Mouse (Mus musculus): ENCODE data around the gene Pitpnb. TPM values are rescaled to one million over a fixed set of nuclear protein-coding genes. Genes with fewer than 3 reads are reported as not detected.

Pitpnb gene
- total and polyA plus RNA-seq, 3 experiments = 14.9 to 85.7 (median 16.2) TPM

- no peaks in the 10 kb centered on the region for H3K36me3 ChIP-seq (replicated peaks in 1 of 2; ENCODE audit: control insufficient read depth in 1 of 2, insufficient read depth in 1 of 2, low read length in 1 of 2)
- DNase-seq (ENCODE audit: extremely low read depth) = no peak
- H3K9me3 ChIP-seq (replicated peaks; ENCODE audit: low read length) = peaks cover 17% of the 10 kb centered on the region
- H3K27ac ChIP-seq (ENCODE audit: insufficient read depth, low read depth) = no peak overlapping the region
- H3K4me3 ChIP-seq (replicated peaks in 1 of 3; ENCODE audit: low read depth in 2 of 3, low read length in 2 of 3, poor library complexity in 1 of 3) = no peak overlapping the region
- H3K79me2 ChIP-seq (replicated peaks; ENCODE audit: control insufficient read depth, extremely low read depth, insufficient read depth, poor library complexity, severe bottlenecking) = no peaks in the 10 kb centered on the region
- H3K27me3 ChIP-seq (replicated peaks) = no peaks in the 10 kb centered on the region
- no peak overlapping the region for H3K9ac ChIP-seq (ENCODE audit: insufficient read depth, low read depth)
- no peaks in the 10 kb centered on the region for H3K4me1 ChIP-seq (ENCODE audit: control insufficient read depth in 1 of 2, insufficient read depth in 2 of 2)
- in situ Hi-C loops (cut with MboI; ENCODE audit: low pct_ligation_motif_present, low pct_unique_long_range_greater_than_20kb, low sequenced_read_pairs) = no loop called here
- TF ChIP-seq MEF2A (IDR thresholded peaks at IDR 0.05; ENCODE audit: borderline replicate concordance, low read depth, low read length) (no peak), BHLHE40 (IDR thresholded peaks at IDR 0.05; ENCODE audit: low read depth, low read length) (no peak), MAFK (IDR thresholded peaks at IDR 0.05; ENCODE audit: insufficient replicate concordance, low read length) (no peak), ZKSCAN1 (IDR thresholded peaks at IDR 0.05; ENCODE audit: borderline replicate concordance, low read depth, low read length) (no peak), ZC3H11A (IDR thresholded peaks at IDR 0.05; ENCODE audit: low read depth, low read length) (no peak), E2F4 (IDR thresholded peaks at IDR 0.05; ENCODE audit: insufficient replicate concordance, low read depth, low read length) (no peak), POLR2AphosphoS2 (IDR thresholded peaks at IDR 0.05; ENCODE audit: low read depth, low read length) (no peak), GABPA (IDR thresholded peaks at IDR 0.05; ENCODE audit: insufficient replicate concordance, low read depth, low read length) (no peak), CTCF (conservative IDR thresholded peaks at IDR 0.05 in 1 of 2, IDR thresholded peaks at IDR 0.05 in 1 of 2; ENCODE audit: low read depth in 2 of 2, low read length in 2 of 2) (no peak), NRF1 (IDR thresholded peaks at IDR 0.05; ENCODE audit: low read depth, low read length) (no peak), PAX5 (IDR thresholded peaks at IDR 0.05; ENCODE audit: low read length) (no peak), HCFC1 (IDR thresholded peaks at IDR 0.05; ENCODE audit: low read depth, low read length) (no peak), CHD1 (IDR thresholded peaks at IDR 0.05; ENCODE audit: low read depth, low read length) (no peak), MAX (IDR thresholded peaks at IDR 0.05; ENCODE audit: low read length) (no peak), JUND (conservative IDR thresholded peaks at IDR 0.05; ENCODE audit: low read depth, low read length) (no peak)
- no peak overlapping the region for H3K4me2 ChIP-seq (ENCODE audit: insufficient read depth, low read depth, poor library complexity, severe bottlenecking)
- dilution Hi-C loops (cut with MboI; ENCODE audit: extremely low pct_ligation_motif_present, extremely low pct_unique_long_range_greater_than_20kb, low sequenced_read_pairs) = no loop called here
Observed at GRCm38 (mm10) chr5:111310185-111310584, 20.4 kb upstream of the Pitpnb start.

GRCm38 (mm10) chr5:111313833-111314232, 16.7 kb upstream of the Pitpnb start:
- no peak overlapping the region for H3K4me2 ChIP-seq (ENCODE audit: insufficient read depth, low read depth, poor library complexity, severe bottlenecking)
- H3K4me3 ChIP-seq (replicated peaks in 1 of 3; ENCODE audit: low read depth in 2 of 3, low read length in 2 of 3, poor library complexity in 1 of 3) = no peak overlapping the region
- peaks cover 17% of the 10 kb centered on the region for H3K9me3 ChIP-seq (replicated peaks; ENCODE audit: low read length)
- H3K36me3 ChIP-seq (replicated peaks in 1 of 2; ENCODE audit: control insufficient read depth in 1 of 2, insufficient read depth in 1 of 2, low read length in 1 of 2) = no peaks in the 10 kb centered on the region
- in situ Hi-C loops (cut with MboI; ENCODE audit: low pct_ligation_motif_present, low pct_unique_long_range_greater_than_20kb, low sequenced_read_pairs) (no loop called here), dilution Hi-C loops (cut with MboI; ENCODE audit: extremely low pct_ligation_motif_present, extremely low pct_unique_long_range_greater_than_20kb, low sequenced_read_pairs) (no loop called here)
- no peaks in the 10 kb centered on the region for H3K4me1 ChIP-seq (ENCODE audit: control insufficient read depth in 1 of 2, insufficient read depth in 2 of 2)
- no peak overlapping the region for H3K27ac ChIP-seq (ENCODE audit: insufficient read depth, low read depth)
- peaks cover 7% of the 10 kb centered on the region for H3K27me3 ChIP-seq (replicated peaks)
- TF ChIP-seq ZC3H11A (IDR thresholded peaks at IDR 0.05; ENCODE audit: low read depth, low read length) (no peak), POLR2AphosphoS2 (IDR thresholded peaks at IDR 0.05; ENCODE audit: low read depth, low read length) (no peak), MAFK (IDR thresholded peaks at IDR 0.05; ENCODE audit: insufficient replicate concordance, low read length) (no peak), BHLHE40 (IDR thresholded peaks at IDR 0.05; ENCODE audit: low read depth, low read length) (no peak)
- no peak overlapping the region for H3K9ac ChIP-seq (ENCODE audit: insufficient read depth, low read depth)
- no peak for DNase-seq (ENCODE audit: extremely low read depth)
- no peaks in the 10 kb centered on the region for H3K79me2 ChIP-seq (replicated peaks; ENCODE audit: control insufficient read depth, extremely low read depth, insufficient read depth, poor library complexity, severe bottlenecking)
